Mouse (Mus musculus): ENCODE results near the gene Trat1. TPM values are rescaled to one million over a fixed set of nuclear protein-coding genes. Genes with fewer than 3 reads are reported as not detected.

Trat1 gene
- polyA plus RNA-seq, 1 experiment from 2014 or later, result 0.08 TPM

Other genes starting within 250 kb of the Trat1 start
- gene Retnlb, start 44.8 kb upstream of the Trat1 start, polyA plus RNA-seq (2015; fragmentation: Nextera tagmentation; extraction: Ambion mirVana), result not detected in 2 replicates
- not detected in 2 replicates for gene Retnla, start 70.5 kb upstream of the Trat1 start, polyA plus RNA-seq (2015; fragmentation: Nextera tagmentation; extraction: Ambion mirVana)
- gene Retnlg, start 100.6 kb upstream of the Trat1 start, polyA plus RNA-seq (2015; fragmentation: Nextera tagmentation; extraction: Ambion mirVana), result 13.9 and 21.2 TPM in 2 replicates
- 18.2 and 19.6 TPM in 2 replicates for gene Dzip3, start 222.1 kb upstream of the Trat1 start, polyA plus RNA-seq (2015; fragmentation: Nextera tagmentation; extraction: Ambion mirVana)
- 22.2 and 24.1 TPM in 2 replicates for gene Cip2a, start 222.2 kb upstream of the Trat1 start, polyA plus RNA-seq (2015; fragmentation: Nextera tagmentation; extraction: Ambion mirVana)